Mouse (Mus musculus) heart, postnatal 0 days (tissue): ENCODE measurements at regions not wholly inside any gene's neighbourhood (a gene's known extent, or its start where the extent isn't known, plus 50 kb on each side); places are given as distances from the start of the nearest gene placed in this dataset.
"Not testable (repeated sequence)": the region's sequence is repeated elsewhere in the genome, so short reads cannot be mapped to it uniquely, and the experiment has no call there.

Experiments used
- ATAC-seq: fragments of 200-750 bp; cut with Nextera tagmentation; 2 replicates; pipeline ENCODE4 v1.8.0; 2017; ENCODE audit warnings: low read depth, moderate number of reproducible peaks, moderate library complexity; ENCODE audit not compliant: insufficient read depth
- DNase-seq: peaks from one replicate; pipeline ENCODE4 v3.0.0-alpha.2; 2016; ENCODE audit warnings: low spot score
- H3K27ac ChIP-seq: fragments of 300-500 bp; sonication (generic); 2 replicates; pipeline ENCODE4 v1.5.1; 2014; ENCODE audit warnings: low read depth, mild to moderate bottlenecking
- H3K27me3 ChIP-seq: fragments of 300-500 bp; sonication (generic); 2 replicates; pipeline ENCODE4 v1.6.1; 2014; ENCODE audit warnings: low read length, mixed read lengths; ENCODE audit not compliant: control insufficient read depth, insufficient read depth
- H3K36me3 ChIP-seq: fragments of 300-500 bp; sonication (generic); replicated peaks from 2 replicates; pipeline ENCODE4 v1.6.1; 2014; ENCODE audit warnings: low read length, mixed read lengths; ENCODE audit not compliant: control insufficient read depth, insufficient read depth
- H3K4me1 ChIP-seq: fragments of 300-500 bp; sonication (generic); 2 replicates; pipeline ENCODE4 v1.6.1; 2014; ENCODE audit warnings: antibody characterized with exemption; ENCODE audit not compliant: control insufficient read depth, insufficient read depth
- H3K4me2 ChIP-seq: fragments of 300-500 bp; sonication (generic); 2 replicates; pipeline ENCODE4 v1.6.1; 2014; ENCODE audit warnings: low read depth, mild to moderate bottlenecking, low read length, moderate library complexity
- H3K4me3 ChIP-seq: fragments of 300-500 bp; sonication (generic); 2 replicates; pipeline ENCODE4 v1.5.1; 2014; ENCODE audit warnings: low read depth, low read length
- H3K9ac ChIP-seq: fragments of 300-500 bp; sonication (generic); replicated peaks from 2 replicates; pipeline ENCODE4 v1.6.1; 2014; ENCODE audit warnings: low read depth, low read length, mixed read lengths
- H3K9me3 ChIP-seq: fragments of 300-500 bp; sonication (generic); replicated peaks from 2 replicates; pipeline ENCODE4 v1.6.1; 2016; ENCODE audit warnings: low read length; ENCODE audit not compliant: control insufficient read depth
- CTCF ChIP-seq: IDR thresholded peaks from 2 replicates; pipeline ENCODE4 v1.5.1; 2016; ENCODE audit warnings: antibody characterized with exemption, control low read depth, low read depth
- EP300 ChIP-seq: IDR thresholded peaks from 2 replicates; pipeline ENCODE4 v1.6.1; 2016; ENCODE audit warnings: antibody characterized with exemption, low read depth
- WGBS: fragments of 180-500 bp; shearing (Covaris S2); extraction: QIAGEN DNeasy Blood & Tissue Kit; methylation state at CpG from one replicate; pipeline ENCODE4 v1.1.7; 2014; 5-methylcytosine and 5-hydroxymethylcytosine counted together

DNA sequence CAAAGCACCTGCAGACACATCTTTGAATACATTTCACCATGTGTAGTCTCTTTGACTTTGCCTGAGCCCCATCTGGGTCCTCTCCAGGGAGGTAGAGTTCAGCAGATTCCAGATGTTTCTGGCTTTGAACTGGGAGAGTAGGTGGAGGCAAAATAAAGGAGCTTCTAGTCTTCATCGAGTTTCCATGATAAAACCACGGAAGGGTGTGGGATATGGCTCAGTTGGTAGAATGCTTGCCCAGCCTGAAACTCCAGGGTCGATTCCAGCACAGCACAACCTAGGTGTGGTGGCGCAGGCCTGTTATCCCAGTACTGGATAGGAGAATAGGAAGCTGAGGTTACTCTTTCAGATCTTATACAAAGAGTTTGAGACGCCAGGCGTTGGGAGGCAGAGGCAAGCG, 96.2 kb upstream of the Smlr1 start:
- Histone ChIP-seq H3K9me3 (no peaks in the 10 kb centered on the region), H3K27ac (no peak overlapping the region), H3K9ac (no peak overlapping the region), H3K27me3 (no peaks in the 10 kb centered on the region), H3K36me3 (no peaks in the 10 kb centered on the region), H3K4me3 (no peak overlapping the region), H3K4me2 (no peak overlapping the region), H3K4me1 (no peaks in the 10 kb centered on the region)
- DNase-seq = no peak
- WGBS = 80% methylated on average over 7 of the region's 7 CpGs
- no peak for ATAC-seq
- TF ChIP-seq CTCF = no peak
- no peak for TF ChIP-seq EP300

GRCm38 (mm10) chr10:25622585-25622984, 86.5 kb upstream of the Smlr1 start:
- Histone ChIP-seq H3K27me3 (no peaks in the 10 kb centered on the region), H3K4me1 (no peaks in the 10 kb centered on the region), H3K9ac (no peak overlapping the region), H3K4me2 (no peak overlapping the region), H3K27ac (no peak overlapping the region), H3K9me3 (no peaks in the 10 kb centered on the region), H3K36me3 (no peaks in the 10 kb centered on the region), H3K4me3 (no peak overlapping the region)
- no peak for TF ChIP-seq CTCF
- TF ChIP-seq EP300 = no peak
- 77% methylated on average over 5 of the region's 5 CpGs for WGBS
- ATAC-seq = no peak
- no peak for DNase-seq

DNA sequence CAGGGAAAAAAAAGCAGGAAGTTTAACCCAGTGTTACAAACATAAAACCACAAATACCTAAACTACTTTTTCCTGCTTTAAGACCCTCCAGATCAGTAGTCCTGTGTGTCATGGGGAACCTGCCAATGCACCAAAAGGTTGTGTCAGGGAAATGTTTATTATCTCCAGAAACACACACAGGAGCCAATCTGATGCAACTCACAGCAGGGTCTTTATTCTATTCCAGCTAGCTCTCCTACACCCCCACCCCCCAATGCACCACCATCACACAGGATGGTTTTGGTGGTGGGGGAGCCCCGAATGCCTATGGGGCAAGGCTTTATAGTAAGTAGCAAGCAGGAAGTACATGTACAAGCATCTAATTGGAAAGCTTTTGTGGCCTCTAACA, 85.7 kb upstream of the Smlr1 start:
- not testable (repeated sequence) for H3K4me3 ChIP-seq, H3K27me3 ChIP-seq, H3K27ac ChIP-seq, H3K9me3 ChIP-seq, H3K9ac ChIP-seq, H3K4me1 ChIP-seq, ATAC-seq, DNase-seq, H3K4me2 ChIP-seq, H3K36me3 ChIP-seq
- 61% methylated on average over 1 of the region's 1 CpGs for WGBS

GRCm38 (mm10) chr10:25620939-25621746, 85.1 kb upstream of the Smlr1 start:
- no peak overlapping the region for H3K9ac ChIP-seq
- H3K4me3 ChIP-seq = no peak overlapping the region
- no peak overlapping the region for H3K4me2 ChIP-seq
- 63% methylated on average over 10 of the region's 10 CpGs for WGBS
- H3K27me3 ChIP-seq = no peaks in the 10 kb centered on the region
- TF ChIP-seq CTCF = no peak
- no peak for TF ChIP-seq EP300
- H3K27ac ChIP-seq = no peak overlapping the region
- no peak for ATAC-seq
- no peaks in the 10 kb centered on the region for H3K4me1 ChIP-seq
- no peaks in the 10 kb centered on the region for H3K9me3 ChIP-seq
- H3K36me3 ChIP-seq = no peaks in the 10 kb centered on the region
- no peak for DNase-seq

- WGBS = 87% methylated on average over 2 of the region's 2 CpGs
- Histone ChIP-seq H3K4me2 (no peak overlapping the region), H3K9ac (no peak overlapping the region), H3K4me1 (no peaks in the 10 kb centered on the region), H3K36me3 (no peaks in the 10 kb centered on the region), H3K27ac (no peak overlapping the region), H3K9me3 (peaks cover 8% of the 10 kb centered on the region; the same call in 1 of the 2 replicates), H3K4me3 (no peak overlapping the region), H3K27me3 (no peaks in the 10 kb centered on the region)
- DNase-seq = no peak
- ATAC-seq = no peak
- no peak for TF ChIP-seq CTCF
- no peak for TF ChIP-seq EP300
Observed at GRCm38 (mm10) chr10:25619702-25620101, 83.6 kb upstream of the Smlr1 start.

DNA sequence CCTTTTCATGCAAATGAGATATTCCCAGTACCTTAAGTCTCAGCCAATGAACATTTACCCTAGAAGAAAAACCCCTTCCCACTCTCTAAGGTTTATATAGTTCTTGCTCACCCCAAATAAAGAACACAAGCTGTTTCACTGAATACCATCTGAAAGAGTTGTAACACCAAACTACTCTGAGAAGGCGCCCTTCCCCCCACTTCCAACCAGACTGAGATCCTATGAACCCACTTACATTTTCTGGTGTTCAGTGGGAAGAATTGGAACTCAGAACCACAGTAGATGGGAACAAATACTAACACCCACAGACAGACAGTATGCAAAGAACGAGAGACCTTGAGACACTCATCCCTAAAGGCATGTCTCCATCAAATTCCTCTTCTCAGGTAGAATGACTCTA, 65.4 kb upstream of the Smlr1 start:
- H3K4me1 ChIP-seq = no peaks in the 10 kb centered on the region
- no peak overlapping the region for H3K9ac ChIP-seq
- H3K4me2 ChIP-seq = no peak overlapping the region
- WGBS = 81% methylated on average over 2 of the region's 2 CpGs
- no peaks in the 10 kb centered on the region for H3K36me3 ChIP-seq
- H3K4me3 ChIP-seq = no peak overlapping the region
- H3K27me3 ChIP-seq = no peaks in the 10 kb centered on the region
- ATAC-seq = no peak
- DNase-seq = no peak
- H3K27ac ChIP-seq = no peak overlapping the region
- no peak for TF ChIP-seq EP300
- no peak for TF ChIP-seq CTCF
- no peaks in the 10 kb centered on the region for H3K9me3 ChIP-seq
